Mouse (Mus musculus): Measurements from ENCODE around the gene Kdr. TPM values are rescaled to one million over a fixed set of nuclear protein-coding genes. Genes with fewer than 3 reads are reported as not detected.

Gene Kdr
- polyA plus RNA-seq, 1 experiment from 2014 or later: 18.4 TPM

DNA sequence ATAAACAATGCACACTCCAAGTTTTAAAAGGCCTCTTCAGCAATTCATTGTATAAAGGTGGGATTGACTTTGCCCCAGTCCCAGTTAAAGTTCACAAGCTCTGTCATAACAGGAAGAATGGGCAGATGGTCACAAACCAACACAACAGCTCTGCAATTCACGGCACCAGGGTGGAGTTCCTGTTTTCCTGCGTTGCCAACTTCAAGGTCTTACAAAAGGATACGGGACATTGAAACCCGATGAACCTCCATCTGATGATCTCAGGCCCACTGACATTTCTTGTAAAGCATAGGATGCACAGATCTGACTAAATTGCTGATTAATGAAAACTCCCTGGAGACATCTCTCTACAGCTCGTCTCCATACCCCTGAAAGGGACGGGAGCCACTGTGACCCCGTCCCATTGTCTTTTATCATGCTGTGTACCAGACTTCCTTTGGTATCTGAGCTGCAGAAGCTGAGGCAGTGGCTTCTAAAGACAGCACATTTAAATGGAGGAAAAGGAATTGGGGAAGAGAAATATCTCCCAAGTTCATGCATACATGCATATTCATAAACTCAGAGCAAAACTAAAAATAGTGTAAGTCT lies 3.6 kb downstream of the Kdr start:
- peaks cover 28% of the 10 kb centered on the region for H3K27me3 ChIP-seq (ENCODE audit: control insufficient read depth, insufficient read depth, low read length)
- no peak overlapping the region for H3K9ac ChIP-seq (ENCODE audit: low read length)
- ATAC-seq (ENCODE audit: insufficient number of reproducible peaks, low FRiP score, low TSS enrichment, low read depth) (no peak), DNase-seq (ENCODE audit: low spot score) (no peak)
- WGBS: 76% methylated on average over 7 of the region's 7 CpGs
- H3K4me1 ChIP-seq (ENCODE audit: control insufficient read depth, insufficient read depth, low read length): peaks cover 3% of the 10 kb centered on the region; the same call in 1 of the 2 replicates
- no peak overlapping the region for H3K4me2 ChIP-seq (ENCODE audit: low read depth, severe bottlenecking)
- H3K27ac ChIP-seq (replicated peaks; ENCODE audit: low read depth, low read length): no peak overlapping the region
- no peaks in the 10 kb centered on the region for H3K36me3 ChIP-seq (ENCODE audit: control insufficient read depth, insufficient read depth, low read length)
- no peaks in the 10 kb centered on the region for H3K9me3 ChIP-seq (ENCODE audit: control insufficient read depth, low read length)
- no peak overlapping the region for H3K4me3 ChIP-seq (ENCODE audit: low read depth, low read length)

DNA sequence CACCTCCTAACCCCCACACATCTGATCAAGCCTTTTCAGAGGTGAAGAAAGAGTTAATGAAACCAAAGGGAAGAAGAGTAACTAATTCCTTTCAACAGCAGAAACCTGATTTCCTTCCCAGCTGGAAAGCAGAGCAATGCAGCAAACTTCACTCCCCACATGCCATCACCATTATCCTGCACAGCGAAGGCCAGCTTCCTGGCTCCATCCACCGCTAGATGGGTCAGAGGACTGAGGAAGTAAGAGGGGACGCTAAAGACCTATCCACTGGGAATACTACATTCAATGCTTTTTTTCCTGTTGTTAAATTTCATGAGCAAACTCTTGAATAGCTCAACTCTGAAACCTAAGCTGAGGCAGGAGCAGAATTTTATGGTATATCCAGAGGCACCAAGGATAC lies 8.4 kb downstream of the Kdr start:
- Histone ChIP-seq H3K36me3 (ENCODE audit: control insufficient read depth, insufficient read depth, low read length) (no peaks in the 10 kb centered on the region), H3K4me2 (ENCODE audit: low read depth, severe bottlenecking) (no peak overlapping the region), H3K4me3 (ENCODE audit: low read depth, low read length) (no peak overlapping the region), H3K9ac (ENCODE audit: low read length) (no peak overlapping the region), H3K4me1 (ENCODE audit: control insufficient read depth, insufficient read depth, low read length) (no peaks in the 10 kb centered on the region), H3K9me3 (ENCODE audit: control insufficient read depth, low read length) (no peaks in the 10 kb centered on the region), H3K27me3 (ENCODE audit: control insufficient read depth, insufficient read depth, low read length) (no peaks in the 10 kb centered on the region), H3K27ac (replicated peaks; ENCODE audit: low read depth, low read length) (no peak overlapping the region)
- ATAC-seq (ENCODE audit: insufficient number of reproducible peaks, low FRiP score, low TSS enrichment, low read depth) (no peak), DNase-seq (ENCODE audit: low spot score) (no peak)
- WGBS: 44% methylated on average over 3 of the region's 3 CpGs

DNA sequence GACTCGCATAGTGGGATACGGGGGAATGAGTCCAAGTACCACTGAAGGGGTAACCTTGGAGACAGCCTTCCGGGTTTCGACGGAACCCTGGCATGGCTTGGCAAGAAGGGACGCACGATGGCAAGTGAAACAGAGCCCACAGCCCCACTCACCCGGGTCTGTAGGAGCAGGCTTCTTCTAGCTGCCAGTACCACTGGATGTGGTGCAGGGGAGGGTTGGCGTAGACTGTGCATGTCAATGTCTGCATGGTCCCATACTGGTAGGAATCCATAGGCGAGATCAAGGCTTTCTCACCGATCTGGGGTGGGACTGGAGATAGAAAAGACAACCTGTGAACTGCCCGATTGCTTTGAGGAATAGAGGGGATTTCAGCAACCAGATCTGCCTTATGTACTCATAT lies 15.7 kb downstream of the Kdr start:
- H3K27me3 ChIP-seq (ENCODE audit: control insufficient read depth, insufficient read depth, low read length): no peaks in the 10 kb centered on the region
- 90% methylated on average over 12 of the region's 12 CpGs for WGBS
- H3K4me2 ChIP-seq (ENCODE audit: low read depth, severe bottlenecking): no peak overlapping the region
- H3K4me3 ChIP-seq (ENCODE audit: low read depth, low read length): no peak overlapping the region
- no peaks in the 10 kb centered on the region for H3K36me3 ChIP-seq (ENCODE audit: control insufficient read depth, insufficient read depth, low read length)
- no peak overlapping the region for H3K9ac ChIP-seq (ENCODE audit: low read length)
- ATAC-seq (ENCODE audit: insufficient number of reproducible peaks, low FRiP score, low TSS enrichment, low read depth) (no peak), DNase-seq (ENCODE audit: low spot score) (no peak)
- no peaks in the 10 kb centered on the region for H3K9me3 ChIP-seq (ENCODE audit: control insufficient read depth, low read length)
- no peak overlapping the region for H3K27ac ChIP-seq (replicated peaks; ENCODE audit: low read depth, low read length)
- no peaks in the 10 kb centered on the region for H3K4me1 ChIP-seq (ENCODE audit: control insufficient read depth, insufficient read depth, low read length)

DNA sequence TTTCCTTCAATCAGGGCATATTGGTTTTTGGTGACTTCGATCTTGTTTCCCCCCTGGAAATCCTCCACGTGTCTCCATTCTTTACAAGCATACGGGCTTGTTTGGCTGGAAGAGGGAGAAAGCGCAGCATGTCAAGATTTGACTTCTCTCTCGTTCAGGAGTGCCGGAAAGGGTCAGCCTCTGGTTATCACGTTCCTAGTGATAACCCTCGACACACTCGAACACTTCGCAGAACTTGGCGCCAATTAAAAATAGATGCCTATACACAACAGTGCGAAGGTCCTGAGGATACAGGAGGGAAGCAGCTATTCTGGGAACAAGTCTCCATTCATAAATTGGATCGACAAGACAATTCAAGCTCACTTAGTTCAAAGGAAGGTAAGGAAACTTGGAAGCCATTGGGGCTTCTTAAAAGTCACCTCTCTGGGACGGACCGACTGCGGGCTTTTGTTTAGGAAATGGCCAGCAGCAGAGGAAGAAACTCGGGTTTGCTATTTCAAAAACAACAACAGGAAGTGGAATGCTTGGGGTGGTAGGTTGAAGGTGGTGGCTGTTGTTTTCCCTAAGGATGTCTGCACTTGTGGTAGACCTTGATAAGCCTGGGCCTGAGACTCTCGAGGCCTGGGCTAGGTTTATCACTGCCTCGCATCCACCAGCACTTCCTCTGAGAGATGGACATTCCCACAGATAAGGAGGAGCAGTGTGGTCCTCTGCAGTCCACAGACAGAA lies 16.4 kb downstream of the Kdr start:
- H3K9ac ChIP-seq (ENCODE audit: low read length): no peak overlapping the region
- no peak overlapping the region for H3K4me2 ChIP-seq (ENCODE audit: low read depth, severe bottlenecking)
- WGBS: 86% methylated on average over 19 of the region's 19 CpGs
- no peaks in the 10 kb centered on the region for H3K36me3 ChIP-seq (ENCODE audit: control insufficient read depth, insufficient read depth, low read length)
- H3K27me3 ChIP-seq (ENCODE audit: control insufficient read depth, insufficient read depth, low read length): no peaks in the 10 kb centered on the region
- H3K4me1 ChIP-seq (ENCODE audit: control insufficient read depth, insufficient read depth, low read length): no peaks in the 10 kb centered on the region
- H3K4me3 ChIP-seq (ENCODE audit: low read depth, low read length): no peak overlapping the region
- no peak for DNase-seq (ENCODE audit: low spot score)
- ATAC-seq (ENCODE audit: insufficient number of reproducible peaks, low FRiP score, low TSS enrichment, low read depth): no peak
- H3K9me3 ChIP-seq (ENCODE audit: control insufficient read depth, low read length): no peaks in the 10 kb centered on the region
- H3K27ac ChIP-seq (replicated peaks; ENCODE audit: low read depth, low read length): no peak overlapping the region

DNA sequence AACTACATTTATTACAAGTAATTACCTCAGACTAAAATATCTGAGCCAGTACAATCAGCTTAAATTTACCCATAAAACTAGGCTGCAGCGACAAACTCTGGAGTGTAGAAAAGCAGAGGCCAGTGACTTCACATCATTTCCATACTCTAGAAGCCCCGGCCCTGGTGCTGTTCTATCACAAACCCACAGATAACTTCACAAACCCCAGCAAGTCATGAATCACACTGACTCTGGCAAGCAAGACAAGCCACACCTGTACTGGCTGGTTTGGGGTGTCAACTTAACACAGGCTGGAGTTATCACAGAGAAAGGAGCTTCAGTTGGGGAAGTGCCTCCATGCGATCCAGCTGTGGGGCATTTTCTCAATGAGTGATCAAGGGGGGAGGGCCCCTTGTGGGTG lies 18.4 kb downstream of the Kdr start:
- Histone ChIP-seq H3K27ac (replicated peaks; ENCODE audit: low read depth, low read length) (no peak overlapping the region), H3K4me2 (ENCODE audit: low read depth, severe bottlenecking) (no peak overlapping the region), H3K4me3 (ENCODE audit: low read depth, low read length) (no peak overlapping the region), H3K36me3 (ENCODE audit: control insufficient read depth, insufficient read depth, low read length) (no peaks in the 10 kb centered on the region), H3K9me3 (ENCODE audit: control insufficient read depth, low read length) (no peaks in the 10 kb centered on the region), H3K27me3 (ENCODE audit: control insufficient read depth, insufficient read depth, low read length) (no peaks in the 10 kb centered on the region), H3K4me1 (ENCODE audit: control insufficient read depth, insufficient read depth, low read length) (no peaks in the 10 kb centered on the region), H3K9ac (ENCODE audit: low read length) (no peak overlapping the region)
- 75% methylated on average over 3 of the region's 3 CpGs for WGBS
- ATAC-seq (ENCODE audit: insufficient number of reproducible peaks, low FRiP score, low TSS enrichment, low read depth) (no peak), DNase-seq (ENCODE audit: low spot score) (no peak)

DNA sequence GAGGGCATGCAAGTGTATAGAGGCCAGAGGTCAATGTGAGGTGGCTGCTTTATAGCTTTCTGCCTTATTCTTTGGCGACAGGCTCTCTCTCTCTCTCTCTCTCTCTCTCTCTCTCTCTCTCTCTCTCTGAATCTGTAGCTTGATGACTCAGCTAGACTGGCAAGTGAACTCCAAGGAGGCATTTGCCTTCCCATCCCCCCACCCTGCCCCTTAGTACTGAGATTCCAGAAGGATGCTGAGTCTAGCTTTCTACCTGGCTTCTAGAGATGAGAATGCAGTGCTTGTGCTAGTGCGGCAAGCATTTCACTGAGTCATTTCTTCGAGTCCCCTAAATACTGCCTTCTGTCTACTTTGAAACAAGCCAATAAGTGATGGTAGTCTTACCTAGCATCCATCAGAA lies 21.7 kb downstream of the Kdr start:
- H3K27me3 ChIP-seq (ENCODE audit: control insufficient read depth, insufficient read depth, low read length): no peaks in the 10 kb centered on the region
- no peaks in the 10 kb centered on the region for H3K9me3 ChIP-seq (ENCODE audit: control insufficient read depth, low read length)
- no peak overlapping the region for H3K4me2 ChIP-seq (ENCODE audit: low read depth, severe bottlenecking)
- no peaks in the 10 kb centered on the region for H3K36me3 ChIP-seq (ENCODE audit: control insufficient read depth, insufficient read depth, low read length)
- no peak overlapping the region for H3K4me3 ChIP-seq (ENCODE audit: low read depth, low read length)
- no peak overlapping the region for H3K27ac ChIP-seq (replicated peaks; ENCODE audit: low read depth, low read length)
- DNase-seq (ENCODE audit: low spot score): no peak
- no peak for ATAC-seq (ENCODE audit: insufficient number of reproducible peaks, low FRiP score, low TSS enrichment, low read depth)
- no peaks in the 10 kb centered on the region for H3K4me1 ChIP-seq (ENCODE audit: control insufficient read depth, insufficient read depth, low read length)
- H3K9ac ChIP-seq (ENCODE audit: low read length): no peak overlapping the region
- WGBS: 85% methylated on average over 3 of the region's 3 CpGs

DNA sequence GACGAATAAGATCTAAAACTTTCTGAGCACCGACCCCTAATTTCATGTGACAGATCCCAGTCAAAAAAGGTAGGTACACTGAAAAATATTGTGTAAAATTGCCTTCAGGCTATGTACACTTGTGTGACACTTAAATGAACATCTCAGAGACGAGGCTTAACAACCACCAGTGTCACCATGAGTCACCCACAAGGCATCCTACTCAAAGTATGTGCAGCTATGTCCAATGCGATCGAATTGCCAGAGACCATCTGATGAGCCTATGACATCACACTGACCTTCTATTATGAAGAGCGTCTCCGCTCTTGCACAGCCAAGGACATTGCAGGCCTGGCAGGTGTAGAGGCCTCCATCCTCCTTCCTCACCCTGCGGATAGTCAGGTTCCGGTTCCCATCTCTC lies 22.4 kb downstream of the Kdr start:
- WGBS: 93% methylated on average over 9 of the region's 9 CpGs

DNA sequence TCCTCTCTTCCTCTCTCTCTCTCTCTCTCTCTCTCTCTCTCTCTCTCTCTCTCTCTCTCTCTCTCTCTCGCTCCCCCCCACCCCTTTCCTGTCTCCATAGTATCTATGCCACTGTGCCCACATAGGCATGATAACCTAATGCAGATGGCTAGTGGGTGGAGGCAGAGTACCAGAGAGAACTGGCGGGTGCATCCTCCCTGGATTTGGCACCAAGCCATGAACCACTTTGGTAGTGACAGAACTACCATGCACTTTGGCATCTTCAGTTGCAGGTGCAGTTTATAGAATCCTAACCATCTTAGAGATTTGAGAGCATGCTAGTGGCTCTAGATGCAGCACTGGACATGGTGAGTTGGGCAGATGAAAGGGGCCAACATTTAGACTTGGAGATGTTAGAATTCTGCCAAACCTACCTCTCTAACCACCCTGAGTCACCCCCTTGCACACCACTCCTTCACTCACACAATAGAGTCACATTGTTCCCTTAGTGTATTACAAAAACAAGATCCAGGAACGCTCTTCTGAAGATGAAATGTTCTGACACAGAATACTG lies 23.4 kb downstream of the Kdr start:
- Histone ChIP-seq H3K4me3 (ENCODE audit: low read depth, low read length) (no peak overlapping the region), H3K36me3 (ENCODE audit: control insufficient read depth, insufficient read depth, low read length) (no peaks in the 10 kb centered on the region), H3K9ac (ENCODE audit: low read length) (no peak overlapping the region), H3K27ac (replicated peaks; ENCODE audit: low read depth, low read length) (no peak overlapping the region), H3K4me1 (ENCODE audit: control insufficient read depth, insufficient read depth, low read length) (no peaks in the 10 kb centered on the region), H3K27me3 (ENCODE audit: control insufficient read depth, insufficient read depth, low read length) (no peaks in the 10 kb centered on the region), H3K4me2 (ENCODE audit: low read depth, severe bottlenecking) (no peak overlapping the region), H3K9me3 (ENCODE audit: control insufficient read depth, low read length) (no peaks in the 10 kb centered on the region)
- no peak for ATAC-seq (ENCODE audit: insufficient number of reproducible peaks, low FRiP score, low TSS enrichment, low read depth)
- WGBS: 91% methylated on average over 3 of the region's 3 CpGs
- DNase-seq (ENCODE audit: low spot score): no peak

More for the DNA sequence above, 22.4 kb downstream of the Kdr start:
- Histone ChIP-seq H3K4me3 (ENCODE audit: low read depth, low read length) (no peak overlapping the region), H3K9ac (ENCODE audit: low read length) (no peak overlapping the region), H3K9me3 (ENCODE audit: control insufficient read depth, low read length) (no peaks in the 10 kb centered on the region), H3K36me3 (ENCODE audit: control insufficient read depth, insufficient read depth, low read length) (no peaks in the 10 kb centered on the region), H3K27ac (replicated peaks; ENCODE audit: low read depth, low read length) (no peak overlapping the region), H3K27me3 (ENCODE audit: control insufficient read depth, insufficient read depth, low read length) (no peaks in the 10 kb centered on the region), H3K4me2 (ENCODE audit: low read depth, severe bottlenecking) (no peak overlapping the region), H3K4me1 (ENCODE audit: control insufficient read depth, insufficient read depth, low read length) (no peaks in the 10 kb centered on the region)
- DNase-seq (ENCODE audit: low spot score) (no peak), ATAC-seq (ENCODE audit: insufficient number of reproducible peaks, low FRiP score, low TSS enrichment, low read depth) (no peak)

Data from limb, embryonic 11.5 days (tissue).